Mouse (Mus musculus): Measurements from ENCODE around the gene Sort1. TPM values are rescaled to one million over a fixed set of nuclear protein-coding genes. Genes with fewer than 3 reads are reported as not detected.

The Sort1 gene
- total and polyA plus RNA-seq, 2 experiments from 2014 or later, result 12.7 to 80.3 TPM

DNA sequence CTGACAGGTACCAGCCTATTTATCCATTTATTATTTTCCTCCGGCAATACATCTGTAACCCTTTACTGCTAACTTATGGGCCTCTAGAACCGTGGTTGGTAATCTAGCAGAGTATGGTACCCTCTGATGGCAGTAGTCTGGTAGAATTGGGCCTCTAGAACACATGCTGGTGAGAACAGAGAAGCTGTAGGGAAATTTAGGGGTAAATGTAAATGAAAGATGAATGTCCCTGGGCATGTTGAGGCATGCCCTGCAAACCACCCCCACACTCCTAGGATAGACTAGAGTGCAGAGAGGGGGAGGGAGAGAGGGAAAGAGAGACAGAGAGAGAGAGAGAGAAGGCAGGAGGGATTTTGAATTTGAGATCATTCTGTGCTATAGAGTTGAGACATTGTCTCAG lies 100.5 kb downstream of the Sort1 start:
- H3K27me3 ChIP-seq (ENCODE audit: insufficient read depth, low read length), result no peaks in the 10 kb centered on the region
- peak overlapping the region; percentile 75 for H3K4me2 ChIP-seq (ENCODE audit: low read depth, low read length, poor library complexity, severe bottlenecking)
- H3K9ac ChIP-seq (replicated peaks; ENCODE audit: low read length, poor library complexity, severe bottlenecking), result no peak overlapping the region
- no peaks in the 10 kb centered on the region for H3K9me3 ChIP-seq (ENCODE audit: low read length)
- no peak overlapping the region for H3K27ac ChIP-seq (ENCODE audit: low read depth, low read length)
- ATAC-seq (ENCODE audit: low FRiP score) (no peak), DNase-seq (ENCODE audit: low spot score) (no peak)
- H3K36me3 ChIP-seq (ENCODE audit: insufficient read depth, low read length), result no peaks in the 10 kb centered on the region
- H3K4me3 ChIP-seq (ENCODE audit: low read depth, low read length), result no peak overlapping the region
- WGBS, result 40% methylated on average over 2 of the region's 2 CpGs
- TF ChIP-seq CTCF (IDR thresholded peaks at IDR 0.05), result no peak
- H3K4me1 ChIP-seq (ENCODE audit: insufficient read depth, low read length), result no peaks in the 10 kb centered on the region

DNA sequence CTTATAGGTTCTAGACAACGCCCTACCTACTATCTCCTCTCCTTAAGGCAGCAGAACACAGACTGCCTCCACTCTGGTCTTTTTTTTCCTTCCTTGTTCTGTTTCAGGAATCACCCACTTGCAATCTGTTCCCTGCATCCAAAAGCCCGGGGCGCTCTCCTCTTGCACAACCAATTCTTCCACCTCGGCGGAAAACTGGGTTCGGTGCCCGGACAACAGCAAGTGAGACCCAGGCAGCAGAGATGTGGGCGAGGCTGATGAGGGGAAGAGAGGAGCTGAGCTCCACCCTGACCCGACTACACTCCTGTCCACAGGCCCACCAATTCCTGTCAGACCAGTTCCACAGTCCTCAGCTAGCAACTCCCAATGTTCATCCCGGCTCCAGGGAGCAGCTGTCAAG lies 102.3 kb downstream of the Sort1 start:
- no peak for DNase-seq (ENCODE audit: low spot score)
- Histone ChIP-seq H3K9ac (replicated peaks; ENCODE audit: low read length, poor library complexity, severe bottlenecking) (no peak overlapping the region), H3K27me3 (ENCODE audit: insufficient read depth, low read length) (no peaks in the 10 kb centered on the region), H3K36me3 (ENCODE audit: insufficient read depth, low read length) (no peaks in the 10 kb centered on the region), H3K4me1 (ENCODE audit: insufficient read depth, low read length) (no peaks in the 10 kb centered on the region), H3K4me2 (ENCODE audit: low read depth, low read length, poor library complexity, severe bottlenecking) (no peak overlapping the region), H3K4me3 (ENCODE audit: low read depth, low read length) (no peak overlapping the region), H3K27ac (ENCODE audit: low read depth, low read length) (no peak overlapping the region), H3K9me3 (ENCODE audit: low read length) (no peaks in the 10 kb centered on the region)
- WGBS, result 96% methylated on average over 10 of the region's 10 CpGs
- ATAC-seq (ENCODE audit: low FRiP score), result no peak
- no peak for TF ChIP-seq CTCF (IDR thresholded peaks at IDR 0.05)

DNA sequence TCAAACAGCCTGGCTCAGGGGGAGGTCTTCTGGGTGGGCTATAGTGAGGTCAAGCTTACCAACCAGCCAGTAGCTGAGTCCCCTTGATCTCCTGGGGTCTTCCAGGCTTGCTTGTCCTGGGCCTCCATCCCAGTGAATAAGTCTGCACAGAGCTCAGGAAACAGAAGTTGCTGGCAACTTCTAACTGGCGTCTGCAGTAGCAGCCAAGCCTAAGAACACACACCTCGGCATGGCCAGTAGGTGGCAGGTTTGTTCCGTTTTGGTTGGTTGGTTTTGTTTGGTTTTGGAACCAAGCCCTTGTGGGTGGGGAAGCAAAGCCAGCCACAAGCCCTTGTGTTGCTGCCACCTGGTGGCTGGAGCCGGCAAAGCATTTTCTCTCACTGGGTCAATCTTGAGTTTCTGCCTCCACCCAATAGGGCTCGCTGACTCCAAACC lies 105.2 kb downstream of the Sort1 start:
- Histone ChIP-seq H3K27me3 (ENCODE audit: insufficient read depth, low read length) (no peaks in the 10 kb centered on the region), H3K36me3 (ENCODE audit: insufficient read depth, low read length) (peaks cover 13% of the 10 kb centered on the region), H3K4me1 (ENCODE audit: insufficient read depth, low read length) (no peaks in the 10 kb centered on the region), H3K27ac (ENCODE audit: low read depth, low read length) (no peak overlapping the region), H3K9ac (replicated peaks; ENCODE audit: low read length, poor library complexity, severe bottlenecking) (no peak overlapping the region), H3K9me3 (ENCODE audit: low read length) (no peaks in the 10 kb centered on the region), H3K4me3 (ENCODE audit: low read depth, low read length) (no peak overlapping the region), H3K4me2 (ENCODE audit: low read depth, low read length, poor library complexity, severe bottlenecking) (no peak overlapping the region)
- WGBS, result 2% methylated on average over 5 of the region's 5 CpGs
- ATAC-seq (ENCODE audit: low FRiP score), result peak; percentile 81
- DNase-seq (ENCODE audit: low spot score), result peak; percentile 98
- peak; percentile 99 for TF ChIP-seq CTCF (IDR thresholded peaks at IDR 0.05)

DNA sequence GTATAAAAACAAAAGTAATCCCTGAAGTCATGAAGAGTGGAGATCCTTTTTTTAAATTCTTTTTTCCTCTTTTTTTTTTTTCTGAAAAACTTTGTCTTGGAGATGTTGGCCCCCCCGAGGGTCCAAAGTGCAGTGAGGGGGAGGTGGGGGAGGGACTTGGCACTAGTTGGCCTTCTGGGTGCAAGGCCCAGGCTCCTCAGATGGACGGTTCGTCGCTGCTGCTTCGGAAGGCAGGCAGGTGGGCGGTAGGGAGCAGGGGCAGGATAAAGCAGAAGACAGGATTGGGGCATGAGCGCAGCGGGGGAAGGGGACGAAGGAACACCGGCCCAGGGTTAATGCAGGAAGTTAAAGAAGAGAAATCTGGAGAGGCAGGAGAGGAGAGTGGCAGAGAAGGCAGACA lies 108.4 kb downstream of the Sort1 start:
- TF ChIP-seq CTCF (IDR thresholded peaks at IDR 0.05), result no peak
- H3K4me1 ChIP-seq (ENCODE audit: insufficient read depth, low read length), result no peaks in the 10 kb centered on the region
- DNase-seq (ENCODE audit: low spot score), result no peak
- H3K4me2 ChIP-seq (ENCODE audit: low read depth, low read length, poor library complexity, severe bottlenecking), result no peak overlapping the region
- WGBS, result 23% methylated on average over 10 of the region's 10 CpGs
- H3K36me3 ChIP-seq (ENCODE audit: insufficient read depth, low read length), result peaks cover 30% of the 10 kb centered on the region
- H3K4me3 ChIP-seq (ENCODE audit: low read depth, low read length), result no peak overlapping the region
- no peak for ATAC-seq (ENCODE audit: low FRiP score)
- no peak overlapping the region for H3K27ac ChIP-seq (ENCODE audit: low read depth, low read length)
- no peaks in the 10 kb centered on the region for H3K9me3 ChIP-seq (ENCODE audit: low read length)
- H3K27me3 ChIP-seq (ENCODE audit: insufficient read depth, low read length), result no peaks in the 10 kb centered on the region
- H3K9ac ChIP-seq (replicated peaks; ENCODE audit: low read length, poor library complexity, severe bottlenecking), result no peak overlapping the region

DNA sequence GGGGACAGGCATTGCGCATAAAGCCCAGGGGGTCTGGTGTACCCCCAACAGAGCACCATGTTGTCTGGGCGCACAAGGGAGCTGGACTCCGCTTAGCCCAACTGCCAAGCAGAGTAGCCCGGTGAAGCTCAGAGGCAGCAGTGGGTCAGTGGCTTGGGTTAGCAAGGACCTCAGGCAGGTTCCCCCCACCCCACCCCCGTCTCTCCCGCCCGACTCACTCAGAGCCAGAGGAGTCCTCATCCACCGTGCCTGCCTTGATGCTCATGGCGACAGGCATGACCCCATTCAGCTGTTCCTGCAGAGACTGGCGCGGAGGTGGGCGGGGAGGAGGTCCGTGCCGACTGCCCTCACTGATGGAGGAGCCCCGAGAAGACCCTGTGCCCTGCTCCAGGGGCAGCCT lies 108.9 kb downstream of the Sort1 start:
- Histone ChIP-seq H3K4me2 (ENCODE audit: low read depth, low read length, poor library complexity, severe bottlenecking) (no peak overlapping the region), H3K4me3 (ENCODE audit: low read depth, low read length) (no peak overlapping the region), H3K27ac (ENCODE audit: low read depth, low read length) (no peak overlapping the region), H3K4me1 (ENCODE audit: insufficient read depth, low read length) (no peaks in the 10 kb centered on the region), H3K9me3 (ENCODE audit: low read length) (no peaks in the 10 kb centered on the region), H3K27me3 (ENCODE audit: insufficient read depth, low read length) (no peaks in the 10 kb centered on the region), H3K9ac (replicated peaks; ENCODE audit: low read length, poor library complexity, severe bottlenecking) (no peak overlapping the region), H3K36me3 (ENCODE audit: insufficient read depth, low read length) (peaks cover 35% of the 10 kb centered on the region)
- DNase-seq (ENCODE audit: low spot score) (no peak), ATAC-seq (ENCODE audit: low FRiP score) (no peak)
- 51% methylated on average over 13 of the region's 15 CpGs for WGBS
- no peak for TF ChIP-seq CTCF (IDR thresholded peaks at IDR 0.05)

DNA sequence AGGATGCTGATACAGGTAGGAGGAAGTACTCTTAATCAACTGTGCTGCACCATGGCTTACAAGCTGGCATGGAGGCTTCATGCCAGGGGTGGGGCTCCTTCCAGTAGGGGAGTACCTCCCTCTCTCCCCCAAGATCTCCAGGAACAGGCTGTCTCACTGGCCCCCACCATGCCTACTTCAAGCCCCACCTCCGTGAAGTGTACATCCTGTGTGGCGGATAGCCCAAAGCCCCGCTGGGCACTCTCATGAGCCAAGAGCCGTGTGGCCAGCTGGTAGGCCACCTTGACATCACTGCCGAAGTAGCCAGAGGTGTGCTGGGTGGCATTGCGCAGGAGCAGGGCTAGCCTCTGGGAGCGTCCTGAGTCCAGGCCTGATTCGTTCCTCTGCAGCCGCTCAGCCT lies 114.4 kb downstream of the Sort1 start:
- DNase-seq (ENCODE audit: low spot score) (no peak), ATAC-seq (ENCODE audit: low FRiP score) (no peak)
- Histone ChIP-seq H3K27ac (ENCODE audit: low read depth, low read length) (no peak overlapping the region), H3K4me3 (ENCODE audit: low read depth, low read length) (no peak overlapping the region), H3K4me2 (ENCODE audit: low read depth, low read length, poor library complexity, severe bottlenecking) (no peak overlapping the region), H3K27me3 (ENCODE audit: insufficient read depth, low read length) (no peaks in the 10 kb centered on the region), H3K9me3 (ENCODE audit: low read length) (no peaks in the 10 kb centered on the region), H3K4me1 (ENCODE audit: insufficient read depth, low read length) (no peaks in the 10 kb centered on the region), H3K36me3 (ENCODE audit: insufficient read depth, low read length) (peaks cover 66% of the 10 kb centered on the region), H3K9ac (replicated peaks; ENCODE audit: low read length, poor library complexity, severe bottlenecking) (no peak overlapping the region)
- TF ChIP-seq CTCF (IDR thresholded peaks at IDR 0.05), result no peak
- WGBS, result 94% methylated on average over 9 of the region's 9 CpGs
